Mouse (Mus musculus) spleen, adult 2 months (tissue): Measurements from ENCODE around the gene Rcn3.

ENCODE experiments used
- CTCF ChIP-seq: fragments of 200-500 bp; IDR thresholded peaks from 2 replicates; pipeline ENCODE4 v1.5.1; 2011; ENCODE audit warnings: mild to moderate bottlenecking, inconsistent platforms; ENCODE audit not compliant: insufficient read depth, insufficient read length, insufficient replicate concordance; ENCODE audit errors: extremely low read depth
- POLR2A ChIP-seq: fragments of 200-500 bp; IDR thresholded peaks from 2 replicates; pipeline ENCODE4 v1.6.1; 2011; ENCODE audit warnings: low read depth, low read length, inconsistent platforms

- TF ChIP-seq CTCF: no peak
- TF ChIP-seq POLR2A: no peak
These were observed 26.3 kb upstream of the Rcn3 start for GRCm38 (mm10) chr7:45118336-45118735.
